Mouse (Mus musculus): Measurements from ENCODE around the gene Tlx1.

Tlx1 gene

GRCm38 (mm10) chr19:45150490-45151181 is at the start of gene Tlx1:
Gene Tlx1 (plus strand): TSS chr19:45150680.
- no peak for DNase-seq (ENCODE audit: low spot score)

- DNase-seq (ENCODE audit: low spot score): no peak
Observed at GRCm38 (mm10) chr19:45105591-45105990, 44.9 kb upstream of the Tlx1 start.

GRCm38 (mm10) chr19:45106689-45107088 is 43.8 kb upstream of the Tlx1 start:
- no peak for DNase-seq (ENCODE audit: low spot score)

GRCm38 (mm10) chr19:45110681-45111080 is 39.8 kb upstream of the Tlx1 start:
- DNase-seq (ENCODE audit: low spot score): no peak

- no peak for DNase-seq (ENCODE audit: low spot score)
Observed at GRCm38 (mm10) chr19:45112444-45112843, 38.0 kb upstream of the Tlx1 start.

GRCm38 (mm10) chr19:45113791-45114460 is 36.6 kb upstream of the Tlx1 start:
- DNase-seq (ENCODE audit: low spot score): no peak

GRCm38 (mm10) chr19:45114772-45115171 is 35.7 kb upstream of the Tlx1 start:
- no peak for DNase-seq (ENCODE audit: low spot score)

- DNase-seq (ENCODE audit: low spot score): no peak
Observed at GRCm38 (mm10) chr19:45116798-45117197, 33.7 kb upstream of the Tlx1 start.

GRCm38 (mm10) chr19:45131966-45132628 is 18.4 kb upstream of the Tlx1 start:
- no peak for DNase-seq (ENCODE audit: low spot score)

- no peak for DNase-seq (ENCODE audit: low spot score)
Observed at GRCm38 (mm10) chr19:45142531-45142930, 7.9 kb upstream of the Tlx1 start.

GRCm38 (mm10) chr19:45143214-45143895 is 7.1 kb upstream of the Tlx1 start:
- no peak for DNase-seq (ENCODE audit: low spot score)

- DNase-seq (ENCODE audit: low spot score): no peak
Observed at GRCm38 (mm10) chr19:45147071-45147470, 3.4 kb upstream of the Tlx1 start.

GRCm38 (mm10) chr19:45151361-45152182 is 1.1 kb downstream of the Tlx1 start:
- no peak for DNase-seq (ENCODE audit: low spot score)

- no peak for DNase-seq (ENCODE audit: low spot score)
Observed at GRCm38 (mm10) chr19:45152183-45152650, 1.7 kb downstream of the Tlx1 start.

GRCm38 (mm10) chr19:45153311-45154058 is 3.0 kb downstream of the Tlx1 start:
- no peak for DNase-seq (ENCODE audit: low spot score)

- DNase-seq (ENCODE audit: low spot score): no peak
Observed at GRCm38 (mm10) chr19:45154059-45154386, 3.5 kb downstream of the Tlx1 start.

GRCm38 (mm10) chr19:45154521-45154920 is 4.0 kb downstream of the Tlx1 start:
- no peak for DNase-seq (ENCODE audit: low spot score)

- DNase-seq (ENCODE audit: low spot score): no peak
Observed at GRCm38 (mm10) chr19:45155141-45155790, 4.8 kb downstream of the Tlx1 start.

GRCm38 (mm10) chr19:45155791-45156186 is 5.3 kb downstream of the Tlx1 start:
- DNase-seq (ENCODE audit: low spot score): no peak

- no peak for DNase-seq (ENCODE audit: low spot score)
Observed at GRCm38 (mm10) chr19:45156381-45156780, 5.9 kb downstream of the Tlx1 start.
